Mouse (Mus musculus): Measurements from ENCODE around the gene Rasal2.

DNA sequence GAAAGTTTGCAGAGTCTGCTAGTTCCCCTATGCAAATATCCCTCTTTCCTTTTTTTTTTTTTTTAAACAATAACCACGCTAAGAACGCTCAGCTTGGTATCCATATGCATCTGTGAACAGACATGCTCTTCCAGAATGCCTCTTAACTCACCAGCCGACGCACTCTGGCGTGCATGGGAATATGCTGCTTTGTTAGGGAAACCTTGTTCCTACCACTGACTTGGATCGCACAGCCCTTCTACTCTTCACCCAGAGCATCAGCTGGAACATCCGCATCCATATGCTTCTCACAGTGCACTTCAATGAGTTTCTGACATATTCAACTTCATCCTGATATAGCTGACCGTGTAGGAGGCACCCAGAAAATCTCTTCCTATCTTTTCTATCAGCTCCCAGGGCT is 243.1 kb downstream of the Rasal2 start:
- TF ChIP-seq EP300 (IDR thresholded peaks at IDR 0.05; ENCODE audit: low read depth), result no peak
- no peak for TF ChIP-seq CTCF (IDR thresholded peaks at IDR 0.05; ENCODE audit: low read depth)
